Comparison of ENCODE assay signal across 9 mouse cellular contexts in genomic region chr6:72658006-72658405, GRCm38 (mm10). TPM values are rescaled to one million over a fixed set of nuclear protein-coding genes. Genes with fewer than 3 reads are reported as not detected.
DNase-seq lines count a peak whose midpoint lies in the region; ATAC-seq and TF ChIP-seq lines count a peak whose summit lies in the region.
"Had no signal": no experiment of that assay in that cellular context is flagged by ENCODE, and none has a peak within 500 bp of the region (broad histone marks: within the 10 kb centered on the region; RNA-seq: fewer than 3 reads in every experiment).

No protein-coding gene starts in this region.

- no peak for DNase-seq in kidney, adult 2 months
- DNase-seq in A20 (ENCODE audit: low read depth, low spot score) (peak; percentile 39), ES-E14 (ENCODE audit: low read depth, low spot score) (peak; percentile 49)
- no peak for DNase-seq in urinary bladder, adult 18-20 months (ENCODE audit: low spot score in 2 of 2)
- no peak for DNase-seq in layer of hippocampus, adult 9-10 months (ENCODE audit: low spot score)

- H3K27me3 ChIP-seq in kidney, adult 2 months (replicated peaks; ENCODE audit: control insufficient read depth, insufficient read depth, low read length) = no peaks in the 10 kb centered on the region
- H3K27me3 ChIP-seq in kidney, embryonic 15.5 days = no peaks in the 10 kb centered on the region
- no peaks in the 10 kb centered on the region for H3K27me3 ChIP-seq in embryonic facial prominence, embryonic 13.5 days
- H3K27me3 ChIP-seq: heart, embryonic 13.5 days had no signal

- TF ChIP-seq CTCF in kidney, adult 2 months (conservative IDR thresholded peaks at IDR 0.05; ENCODE audit: insufficient read depth, insufficient read length, low read depth, low read length) = peak; percentile 72

- no peak overlapping the region for H3K27ac ChIP-seq in kidney, adult 2 months (ENCODE audit: insufficient read depth, low read depth, low read length)
- H3K27ac ChIP-seq in kidney, embryonic 15.5 days = no peak overlapping the region
- H3K27ac ChIP-seq in ES-E14 (ENCODE audit: insufficient read depth, low read depth, low read length, poor library complexity, severe bottlenecking) = no peak overlapping the region
- H3K27ac ChIP-seq in embryonic facial prominence, embryonic 13.5 days = peak overlapping the region; percentile 97
- H3K27ac ChIP-seq: forebrain, embryonic 10.5 days; heart, embryonic 13.5 days had no signal

- no peak overlapping the region for H3K9ac ChIP-seq in kidney, embryonic 15.5 days
- H3K9ac ChIP-seq in ES-E14 (ENCODE audit: insufficient read depth, low read depth, low read length, poor library complexity, severe bottlenecking) = no peak overlapping the region
- H3K9ac ChIP-seq in embryonic facial prominence, embryonic 13.5 days = no peak overlapping the region
- H3K9ac ChIP-seq: heart, embryonic 13.5 days had no signal

- H3K9me3 ChIP-seq in kidney, embryonic 15.5 days (replicated peaks) = no peaks in the 10 kb centered on the region
- no peaks in the 10 kb centered on the region for H3K9me3 ChIP-seq in ES-E14 (ENCODE audit: control insufficient read depth, insufficient read depth, low read depth, low read length)
- H3K9me3 ChIP-seq in embryonic facial prominence, embryonic 13.5 days = no peaks in the 10 kb centered on the region
- H3K9me3 ChIP-seq: forebrain, embryonic 10.5 days; heart, embryonic 13.5 days had no signal

- no peaks in the 10 kb centered on the region for H3K36me3 ChIP-seq in kidney, adult 2 months (ENCODE audit: control insufficient read depth, insufficient read depth, low read length)
- H3K36me3 ChIP-seq in kidney, embryonic 15.5 days = no peaks in the 10 kb centered on the region
- H3K36me3 ChIP-seq in ES-E14 (ENCODE audit: control insufficient read depth, insufficient read depth, low read length, poor library complexity, severe bottlenecking) = no peaks in the 10 kb centered on the region
- no peaks in the 10 kb centered on the region for H3K36me3 ChIP-seq in embryonic facial prominence, embryonic 13.5 days
- H3K36me3 ChIP-seq: forebrain, embryonic 10.5 days; heart, embryonic 13.5 days had no signal

- no peak for TF ChIP-seq POLR2A in kidney, adult 2 months (IDR thresholded peaks at IDR 0.05; ENCODE audit: low read depth, low read length)

- in situ Hi-C loops in ES-E14 (cut with MboI; ENCODE audit: low sequenced_read_pairs in 2 of 2, unreplicated experiment in 2 of 2) = no loop called here

- no peak overlapping the region for H3K4me3 ChIP-seq in kidney, adult 2 months (ENCODE audit: insufficient read depth, low read depth, low read length)
- no peak overlapping the region for H3K4me3 ChIP-seq in kidney, embryonic 15.5 days (replicated peaks)
- H3K4me3 ChIP-seq in ES-E14 (ENCODE audit: insufficient read depth in 1 of 2, low read depth in 1 of 2, low read length in 2 of 2, poor library complexity in 1 of 2, severe bottlenecking in 1 of 2) = no peak overlapping the region
- no peak overlapping the region for H3K4me3 ChIP-seq in embryonic facial prominence, embryonic 13.5 days
- H3K4me3 ChIP-seq: forebrain, embryonic 10.5 days; heart, embryonic 13.5 days had no signal

- ATAC-seq in kidney, embryonic 15.5 days (replicated peaks; ENCODE audit: low FRiP score) = no peak
- ATAC-seq in embryonic facial prominence, embryonic 13.5 days (ENCODE audit: insufficient number of reproducible peaks, insufficient read depth, low FRiP score, low TSS enrichment, low read depth) = no peak

- WGBS in kidney, adult 2 months = 57% methylated on average over 3 of the region's 3 CpGs
- WGBS in kidney, embryonic 15.5 days = 65% methylated on average over 3 of the region's 3 CpGs
- WGBS in embryonic facial prominence, embryonic 13.5 days = 55% methylated on average over 3 of the region's 3 CpGs

- H3K4me1 ChIP-seq in kidney, adult 2 months (ENCODE audit: control insufficient read depth, insufficient read depth, low read length) = peaks cover 25% of the 10 kb centered on the region
- H3K4me1 ChIP-seq in kidney, embryonic 15.5 days = peaks cover 73% of the 10 kb centered on the region
- peaks cover 4 to 5% of the 10 kb centered on the region in 2 experiments; a peak in 3 of 4 replicates for H3K4me1 ChIP-seq in ES-E14 (ENCODE audit: control insufficient read depth in 2 of 2, insufficient read depth in 2 of 2, low read length in 2 of 2, poor library complexity in 1 of 2)
- peaks cover 92% of the 10 kb centered on the region for H3K4me1 ChIP-seq in embryonic facial prominence, embryonic 13.5 days

- H3K4me2 ChIP-seq in kidney, embryonic 15.5 days = no peak overlapping the region
- H3K4me2 ChIP-seq in embryonic facial prominence, embryonic 13.5 days = no peak overlapping the region
- H3K4me2 ChIP-seq: heart, embryonic 13.5 days had no signal

TF ChIP-seq in ES-E14, 5 proteins besides CTCF, POLR2A, EP300 and RAD21:
- TF ChIP-seq MAFK (IDR thresholded peaks at IDR 0.05; ENCODE audit: insufficient read depth, low read depth, low read length) = no peak
- no peak; the same call in 1 of the 2 replicates for TF ChIP-seq ZC3H11A (IDR thresholded peaks at IDR 0.05; ENCODE audit: borderline replicate concordance, low read depth, low read length)
- no peak for TF ChIP-seq HCFC1 (IDR thresholded peaks at IDR 0.05; ENCODE audit: borderline replicate concordance, insufficient read depth, low read length)
- TF ChIP-seq ZNF384 (IDR thresholded peaks at IDR 0.05; ENCODE audit: low read depth, low read length) = no peak
- TF ChIP-seq CHD2 (IDR thresholded peaks at IDR 0.05; ENCODE audit: low read depth, low read length) = no peak
TF ChIP-seq in ES-E14: peak in this region for 0.

RNA-seq across cellular contexts. Expression of gene Tgoln1, which starts 41.2 kb away (rescaled TPM):
- 101 and 118 TPM in 2 replicates for polyA plus RNA-seq in kidney, adult 2 months (2012; rRNA removed)
- polyA plus RNA-seq in kidney, embryonic 15.5 days (2015; fragmentation: Nextera tagmentation; extraction: Ambion mirVana) = 37.5 and 39.5 TPM in 2 replicates
- total RNA-seq in ES-E14 (2012; rRNA removed) = 56.4 and 57.7 TPM in 2 replicates
- 21.9 and 24.5 TPM in 2 replicates for polyA plus RNA-seq in embryonic facial prominence, embryonic 13.5 days (2015; fragmentation: Nextera tagmentation; extraction: Ambion mirVana)

RNA-seq across cellular contexts. Expression of gene Retsat, which starts 59.7 kb away (rescaled TPM):
- 237 and 272 TPM in 2 replicates for polyA plus RNA-seq in kidney, adult 2 months (2012; rRNA removed)
- polyA plus RNA-seq in kidney, embryonic 15.5 days (2015; fragmentation: Nextera tagmentation; extraction: Ambion mirVana) = 22.1 and 24.6 TPM in 2 replicates
- total RNA-seq in ES-E14 (2012; rRNA removed) = 20.2 and 39.6 TPM in 2 replicates
- polyA plus RNA-seq in embryonic facial prominence, embryonic 13.5 days (2015; fragmentation: Nextera tagmentation; extraction: Ambion mirVana) = 12.6 and 14.1 TPM in 2 replicates

RNA-seq across cellular contexts. Expression of gene Elmod3, which starts 59.8 kb away (rescaled TPM):
- 43.0 and 43.4 TPM in 2 replicates for polyA plus RNA-seq in kidney, adult 2 months (2012; rRNA removed)
- polyA plus RNA-seq in kidney, embryonic 15.5 days (2015; fragmentation: Nextera tagmentation; extraction: Ambion mirVana) = 14.6 and 16.8 TPM in 2 replicates
- total RNA-seq in ES-E14 (2012; rRNA removed) = 4.3 and 4.8 TPM in 2 replicates
- 16.1 and 17.5 TPM in 2 replicates for polyA plus RNA-seq in embryonic facial prominence, embryonic 13.5 days (2015; fragmentation: Nextera tagmentation; extraction: Ambion mirVana)

Comparison
In these comparisons a context has a peak if more than half of its experiments do, and no peak if none do; other contexts are left out.
1. DNase-seq: peak in A20 (single experiment) and ES-E14 (single experiment); none in kidney, adult 2 months (single experiment), urinary bladder, adult 18-20 months (0 of 2) and layer of hippocampus, adult 9-10 months (single experiment).